Mouse (Mus musculus) kidney, embryonic 16.5 days (tissue): Measurements from ENCODE around the gene Entpd7. TPM values are rescaled to one million over a fixed set of nuclear protein-coding genes. Genes with fewer than 3 reads are reported as not detected.

Source experiments
- ATAC-seq: fragments of 200-750 bp; cut with Nextera tagmentation; 2 replicates; pipeline ENCODE4 v1.8.0; 2017; ENCODE audit warnings: moderate TSS enrichment; ENCODE audit not compliant: low FRiP score, low TSS enrichment
- H3K27ac ChIP-seq: fragments of 300-500 bp; sonication (generic); 2 replicates; pipeline ENCODE4 v1.5.1; 2014; ENCODE audit warnings: low read length
- H3K27me3 ChIP-seq: fragments of 300-500 bp; sonication (generic); 2 replicates; pipeline ENCODE4 v1.6.1; 2014; ENCODE audit warnings: low read length, control low read depth, mixed read lengths; ENCODE audit not compliant: insufficient read depth
- H3K36me3 ChIP-seq: fragments of 300-500 bp; sonication (generic); 2 replicates; pipeline ENCODE4 v1.6.1; 2014; ENCODE audit warnings: low read length, control low read depth, mixed read lengths; ENCODE audit not compliant: insufficient read depth
- H3K4me1 ChIP-seq: fragments of 300-500 bp; sonication (generic); 2 replicates; pipeline ENCODE4 v1.6.1; 2014; ENCODE audit warnings: low read length, control low read depth, mixed read lengths; ENCODE audit not compliant: insufficient read depth
- H3K4me2 ChIP-seq: fragments of 300-500 bp; sonication (generic); replicated peaks from 2 replicates; pipeline ENCODE4 v1.6.1; 2014; ENCODE audit warnings: low read depth, low read length
- H3K4me3 ChIP-seq: fragments of 300-500 bp; sonication (generic); 2 replicates; pipeline ENCODE4 v1.5.1; 2014; ENCODE audit warnings: mild to moderate bottlenecking, low read length
- H3K9ac ChIP-seq: fragments of 300-500 bp; sonication (generic); replicated peaks from 2 replicates; pipeline ENCODE4 v1.6.1; 2014; ENCODE audit warnings: low read length
- H3K9me3 ChIP-seq: fragments of 300-500 bp; sonication (generic); 2 replicates; pipeline ENCODE4 v1.6.1; 2016; ENCODE audit warnings: low read length, control low read depth
- WGBS: fragments of 180-500 bp; shearing (Covaris S2); extraction: QIAGEN DNeasy Blood & Tissue Kit; methylation state at CpG from one replicate; pipeline ENCODE4 v1.1.7; 2014; 5-methylcytosine and 5-hydroxymethylcytosine counted together
- polyA plus RNA-seq: library from polyadenylated mRNA; unstranded; fragments of >200 nt; fragmentation: Nextera tagmentation; extraction: Ambion mirVana; gene quantifications from 2 replicates; pipeline ENCODE4 v1.2.1, GENCODE M21; 2015

Entpd7 gene
- polyA plus RNA-seq, 1 experiment from 2014 or later: 12.9 TPM

- no peaks in the 10 kb centered on the region for H3K9me3 ChIP-seq
- H3K9ac ChIP-seq: no peak overlapping the region
- ATAC-seq: peak; percentile 67
- H3K4me3 ChIP-seq: no peak overlapping the region
- H3K36me3 ChIP-seq: no peaks in the 10 kb centered on the region
- H3K4me2 ChIP-seq: no peak overlapping the region
- H3K27ac ChIP-seq: no peak overlapping the region
- H3K4me1 ChIP-seq: no peaks in the 10 kb centered on the region
- H3K27me3 ChIP-seq: no peaks in the 10 kb centered on the region
Observed at GRCm38 (mm10) chr19:43761543-43762256, 72.2 kb downstream of the Entpd7 start.

GRCm38 (mm10) chr19:43762410-43762809, 72.9 kb downstream of the Entpd7 start:
- Histone ChIP-seq H3K4me2 (no peak overlapping the region), H3K9ac (no peak overlapping the region), H3K36me3 (no peaks in the 10 kb centered on the region), H3K27me3 (no peaks in the 10 kb centered on the region), H3K27ac (no peak overlapping the region), H3K4me1 (no peaks in the 10 kb centered on the region), H3K9me3 (no peaks in the 10 kb centered on the region), H3K4me3 (no peak overlapping the region)
- ATAC-seq: no peak
- 72% methylated on average over 2 of the region's 2 CpGs for WGBS

GRCm38 (mm10) chr19:43766451-43766850, 77.0 kb downstream of the Entpd7 start:
- H3K4me1 ChIP-seq: no peaks in the 10 kb centered on the region
- no peaks in the 10 kb centered on the region for H3K36me3 ChIP-seq
- 84% methylated on average over 5 of the region's 5 CpGs for WGBS
- H3K9me3 ChIP-seq: no peaks in the 10 kb centered on the region
- no peak for ATAC-seq
- no peak overlapping the region for H3K4me2 ChIP-seq
- no peak overlapping the region for H3K9ac ChIP-seq
- H3K27me3 ChIP-seq: no peaks in the 10 kb centered on the region
- no peak overlapping the region for H3K27ac ChIP-seq
- no peak overlapping the region for H3K4me3 ChIP-seq

GRCm38 (mm10) chr19:43767549-43768322, 78.3 kb downstream of the Entpd7 start:
- 68% methylated on average over 9 of the region's 9 CpGs for WGBS
- Histone ChIP-seq H3K4me2 (no peak overlapping the region), H3K27me3 (no peaks in the 10 kb centered on the region), H3K4me3 (no peak overlapping the region), H3K27ac (no peak overlapping the region), H3K9ac (no peak overlapping the region), H3K9me3 (no peaks in the 10 kb centered on the region), H3K36me3 (no peaks in the 10 kb centered on the region), H3K4me1 (no peaks in the 10 kb centered on the region)
- peak; percentile 70; the same call in 1 of the 2 replicates for ATAC-seq

GRCm38 (mm10) chr19:43769366-43769960, 80.0 kb downstream of the Entpd7 start:
- WGBS: 75% methylated on average over 5 of the region's 5 CpGs
- H3K27me3 ChIP-seq: no peaks in the 10 kb centered on the region
- no peak for ATAC-seq
- no peaks in the 10 kb centered on the region for H3K4me1 ChIP-seq
- H3K9me3 ChIP-seq: no peaks in the 10 kb centered on the region
- no peaks in the 10 kb centered on the region for H3K36me3 ChIP-seq
- H3K4me2 ChIP-seq: no peak overlapping the region
- no peak overlapping the region; the same call in 1 of the 2 replicates for H3K27ac ChIP-seq
- no peak overlapping the region for H3K4me3 ChIP-seq
- no peak overlapping the region for H3K9ac ChIP-seq

- Histone ChIP-seq H3K9ac (no peak overlapping the region), H3K4me3 (no peak overlapping the region), H3K4me1 (no peaks in the 10 kb centered on the region), H3K27ac (no peak overlapping the region), H3K27me3 (no peaks in the 10 kb centered on the region), H3K4me2 (no peak overlapping the region), H3K36me3 (no peaks in the 10 kb centered on the region), H3K9me3 (no peaks in the 10 kb centered on the region)
- 84% methylated on average over 4 of the region's 4 CpGs for WGBS
- ATAC-seq: no peak
Observed at GRCm38 (mm10) chr19:43770584-43770983, 81.1 kb downstream of the Entpd7 start.

- Histone ChIP-seq H3K27ac (no peak overlapping the region), H3K4me2 (no peak overlapping the region), H3K27me3 (no peaks in the 10 kb centered on the region), H3K4me1 (no peaks in the 10 kb centered on the region), H3K9ac (no peak overlapping the region), H3K4me3 (no peak overlapping the region), H3K36me3 (no peaks in the 10 kb centered on the region), H3K9me3 (no peaks in the 10 kb centered on the region)
- 88% methylated on average over 5 of the region's 5 CpGs for WGBS
- no peak for ATAC-seq
Observed at GRCm38 (mm10) chr19:43771499-43771969, 82.1 kb downstream of the Entpd7 start.

GRCm38 (mm10) chr19:43772311-43772710, 82.8 kb downstream of the Entpd7 start:
- H3K4me3 ChIP-seq: no peak overlapping the region
- no peaks in the 10 kb centered on the region for H3K27me3 ChIP-seq
- H3K4me1 ChIP-seq: no peaks in the 10 kb centered on the region
- H3K9me3 ChIP-seq: no peaks in the 10 kb centered on the region
- 68% methylated on average over 6 of the region's 6 CpGs for WGBS
- no peaks in the 10 kb centered on the region for H3K36me3 ChIP-seq
- no peak overlapping the region for H3K27ac ChIP-seq
- no peak overlapping the region for H3K9ac ChIP-seq
- no peak overlapping the region for H3K4me2 ChIP-seq
- ATAC-seq: no peak

GRCm38 (mm10) chr19:43775433-43775832, 86.0 kb downstream of the Entpd7 start:
- no peak overlapping the region for H3K4me2 ChIP-seq
- no peak overlapping the region for H3K9ac ChIP-seq
- H3K9me3 ChIP-seq: no peaks in the 10 kb centered on the region
- no peaks in the 10 kb centered on the region for H3K36me3 ChIP-seq
- no peak for ATAC-seq
- no peak overlapping the region for H3K27ac ChIP-seq
- H3K4me3 ChIP-seq: no peak overlapping the region
- no peaks in the 10 kb centered on the region for H3K4me1 ChIP-seq
- H3K27me3 ChIP-seq: no peaks in the 10 kb centered on the region
- 68% methylated on average over 10 of the region's 10 CpGs for WGBS

GRCm38 (mm10) chr19:43776561-43776960, 87.1 kb downstream of the Entpd7 start:
- WGBS: 73% methylated on average over 4 of the region's 4 CpGs
- ATAC-seq: no peak
- no peak overlapping the region for H3K4me3 ChIP-seq
- no peak overlapping the region for H3K9ac ChIP-seq
- H3K4me1 ChIP-seq: no peaks in the 10 kb centered on the region
- no peak overlapping the region for H3K4me2 ChIP-seq
- no peaks in the 10 kb centered on the region for H3K36me3 ChIP-seq
- no peaks in the 10 kb centered on the region for H3K27me3 ChIP-seq
- no peaks in the 10 kb centered on the region for H3K9me3 ChIP-seq
- no peak overlapping the region for H3K27ac ChIP-seq
